Mouse (Mus musculus): ENCODE results near the gene Crip3.

GRCm38 (mm10) chr17:46393012-46393411, 35.7 kb upstream of the Crip3 start:
- TF ChIP-seq NRF1 (IDR thresholded peaks at IDR 0.05; ENCODE audit: insufficient read depth, low read depth, low read length, poor library complexity, severe bottlenecking) = no peak
- TF ChIP-seq ZMIZ1 (IDR thresholded peaks at IDR 0.05; ENCODE audit: low read depth, low read length) = no peak
- TF ChIP-seq GABPA (IDR thresholded peaks at IDR 0.05; ENCODE audit: low read depth, low read length) = no peak
- no peak for TF ChIP-seq RCOR1 (IDR thresholded peaks at IDR 0.05; ENCODE audit: low read depth, low read length)
- TF ChIP-seq CTCF (IDR thresholded peaks at IDR 0.05 in 2 of 3, conservative IDR thresholded peaks at IDR 0.05 in 1 of 3; ENCODE audit: control insufficient read depth in 1 of 3, insufficient read depth in 1 of 3, low read depth in 2 of 3, low read length in 3 of 3, poor library complexity in 1 of 3, severe bottlenecking in 1 of 3) = peak; percentile 67 to 79 (median 74)
- no peak for TF ChIP-seq NELFE (IDR thresholded peaks at IDR 0.05; ENCODE audit: low read depth, low read length)
- no peak for TF ChIP-seq USF2 (IDR thresholded peaks at IDR 0.05; ENCODE audit: borderline replicate concordance in 1 of 2, insufficient read depth in 1 of 2, low read depth in 1 of 2, low read length in 2 of 2)
- TF ChIP-seq MXI1 (IDR thresholded peaks at IDR 0.05; ENCODE audit: low read depth, low read length) = no peak
- TF ChIP-seq TAL1 (IDR thresholded peaks at IDR 0.05; ENCODE audit: low read length) = no peak
- TF ChIP-seq MEF2A (IDR thresholded peaks at IDR 0.05; ENCODE audit: extremely low read depth, insufficient replicate concordance, low read depth, low read length, poor library complexity, severe bottlenecking) = no peak
- TF ChIP-seq KAT2A (conservative IDR thresholded peaks at IDR 0.05; ENCODE audit: low read depth, low read length) = no peak
